Mouse (Mus musculus) left cerebral cortex, postnatal 4 days (tissue): ENCODE measurements at regions not wholly inside any gene's neighbourhood (a gene's known extent, or its start where the extent isn't known, plus 50 kb on each side); places are given as distances from the start of the nearest gene placed in this dataset. TPM values are rescaled to one million over a fixed set of nuclear protein-coding genes. Genes with fewer than 3 reads are reported as not detected.

Source experiments
- DNase-seq: peaks from one replicate; pipeline ENCODE4 v3.0.0-alpha.2; 2022
- intact Hi-C: fragments of 180-260 bp; cut with DNase I; formaldehyde crosslinking; loops from one replicate; pipeline ENCODE4 v1.15.1; 2025
- microRNA-seq: library from miRNA; unstranded; fragments of <30 nt; microRNA quantifications from one replicate; pipeline ENCODE4 v1.2.0, GENCODE M21; 2022

GRCm38 (mm10) chr19:49741239-49741638, 937.2 kb downstream of the Sorcs1 start:
- DNase-seq = no peak
- intact Hi-C loops = loop anchor here (5.0 to 10.0 kb wide), 2 partner anchors 206 to 459 kb away; no protein-coding TSS in a partner anchor

DNA sequence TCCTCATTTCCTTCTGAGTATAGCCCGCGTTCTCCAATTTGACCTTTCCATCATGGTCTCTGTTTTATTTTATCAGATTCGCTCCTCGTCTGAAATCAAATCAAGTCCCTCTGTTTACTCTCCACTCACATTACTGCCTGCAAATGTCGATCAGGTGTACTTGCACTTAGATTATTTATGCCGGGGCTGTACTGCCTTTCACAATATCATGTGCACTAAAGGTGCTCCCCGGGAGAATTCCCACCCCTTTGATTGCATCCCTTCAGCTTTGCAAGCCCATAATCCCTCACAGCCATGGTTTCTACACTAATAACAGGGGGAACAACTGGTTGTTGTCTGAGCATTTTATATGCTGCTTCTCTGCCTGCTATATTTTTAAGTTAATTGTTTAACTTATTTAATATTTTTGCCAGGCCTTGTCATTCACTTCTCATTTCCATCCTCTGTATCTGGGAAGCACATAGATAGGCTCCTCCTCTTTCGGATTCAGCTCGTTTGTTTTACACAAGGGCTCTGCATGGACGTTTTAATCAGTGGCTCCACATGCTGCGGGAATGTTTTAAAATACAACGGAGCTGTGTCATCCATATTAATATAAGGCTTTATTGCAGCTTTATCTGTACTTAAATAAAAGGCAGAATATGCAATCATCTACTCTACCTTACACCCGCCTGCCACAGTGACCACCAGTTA, 938.8 kb downstream of the Sorcs1 start:
- intact Hi-C loops = loop anchor here (5.0 to 10.0 kb wide), 2 partner anchors 205 to 457 kb away; no protein-coding TSS in a partner anchor
- DNase-seq = no peak

GRCm38 (mm10) chr19:49697659-49698058, 980.8 kb downstream of the Sorcs1 start:
- intact Hi-C loops = no loop called here
- DNase-seq = no peak

GRCm38 (mm10) chr19:49685588-49686281, 992.7 kb downstream of the Sorcs1 start:
- no peak for DNase-seq
- intact Hi-C loops = no loop called here

DNA sequence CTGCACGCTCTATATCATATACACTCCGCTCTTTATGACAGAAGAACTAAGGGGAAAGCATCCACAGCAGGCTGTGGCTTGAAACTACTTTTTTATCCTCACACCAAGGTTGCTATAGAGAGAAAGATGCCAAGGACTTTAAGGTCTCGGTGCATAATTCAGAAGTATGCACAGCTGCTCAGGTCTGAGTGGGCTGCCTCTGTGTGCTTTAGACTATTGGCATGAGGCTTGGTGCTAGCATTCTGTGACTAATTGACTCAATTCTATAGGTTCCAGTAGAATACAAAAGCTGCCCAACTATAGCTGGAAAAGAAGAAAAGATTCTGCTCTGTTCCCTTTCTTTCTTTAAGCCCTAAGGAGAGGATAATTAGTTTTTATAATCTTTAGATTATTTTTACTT, 997.2 kb downstream of the Sorcs1 start:
- intact Hi-C loops = no loop called here
- DNase-seq = no peak

- intact Hi-C loops = no loop called here
- DNase-seq = no peak
Observed at GRCm38 (mm10) chr19:49680006-49680405, 998.4 kb downstream of the Sorcs1 start.

- intact Hi-C loops = no loop called here
- DNase-seq = no peak
Observed at GRCm38 (mm10) chr19:49675931-49676330, 1002.5 kb downstream of the Sorcs1 start.

DNA sequence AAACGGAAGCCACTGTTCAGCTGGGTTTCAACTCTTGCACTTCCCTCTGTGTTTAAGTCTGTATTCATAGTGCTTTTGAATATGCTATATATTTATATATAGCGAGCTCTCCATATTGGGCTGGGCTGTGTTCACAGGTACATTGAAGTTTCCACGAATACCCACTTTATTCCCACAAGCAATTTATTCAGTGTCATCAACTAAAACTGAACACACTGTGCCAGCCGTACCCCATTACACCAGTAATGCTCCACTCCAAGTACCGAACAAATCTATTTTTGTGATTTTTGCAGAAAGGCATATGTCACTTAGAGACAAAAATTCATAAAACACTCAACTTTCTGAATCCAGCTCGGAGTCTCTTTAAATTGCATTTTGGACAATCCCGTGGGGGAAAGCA, 1048.5 kb downstream of the Sorcs1 start:
- no peak for DNase-seq

GRCm38 (mm10) chr19:49619920-49620319, 1058.5 kb downstream of the Sorcs1 start:
- intact Hi-C loops = no loop called here
- no peak for DNase-seq

More for the DNA sequence above, 1048.5 kb downstream of the Sorcs1 start:
- intact Hi-C loops = no loop called here

DNA sequence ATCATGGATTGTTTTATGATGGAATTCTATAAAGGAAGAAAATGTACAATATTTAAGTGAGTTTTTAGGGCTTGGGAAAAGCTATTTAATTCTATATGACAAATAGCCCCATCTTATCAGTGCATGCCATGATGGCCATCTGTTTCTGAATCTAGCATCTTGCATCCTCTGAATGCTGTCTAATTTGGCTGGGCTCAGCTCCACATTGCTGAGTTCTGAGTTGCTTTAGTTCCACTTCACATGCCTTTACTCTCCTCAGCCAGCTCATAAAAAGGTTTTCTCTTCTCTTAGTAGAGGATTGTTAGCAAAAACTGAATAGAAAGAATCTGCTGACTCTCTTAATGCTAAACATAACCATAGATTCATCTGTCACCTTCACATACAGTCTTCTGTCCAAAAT, 1063.4 kb downstream of the Sorcs1 start:
- DNase-seq = no peak
- intact Hi-C loops = no loop called here

Small RNA genes lying in the stretch of these regions (microRNA-seq; reads per million reads assigned to microRNA genes)
- gene Gm27935 = not detected
